In genomic region chr17:45689120-45689519, GRCm38 (mm10) we compare ENCODE assay signal across 17 mouse cellular contexts. TPM values are rescaled to one million over a fixed set of nuclear protein-coding genes. Genes with fewer than 3 reads are reported as not detected.
"Had no signal": no experiment of that assay in that cellular context is flagged by ENCODE, and none has a peak within 500 bp of the region (broad histone marks: within the 10 kb centered on the region; RNA-seq: fewer than 3 reads in every experiment).

No protein-coding gene starts in this region.

- H3K4me3 ChIP-seq: left cerebral cortex, adult 2 months; limb, embryonic 10.5 days; liver, embryonic 15.5 days; lung, embryonic 15.5 days; midbrain, embryonic 13.5 days; stomach, embryonic 15.5 days had no signal

- H3K27ac ChIP-seq: left cerebral cortex, adult 2 months; limb, embryonic 10.5 days; liver, embryonic 15.5 days; lung, embryonic 15.5 days; midbrain, embryonic 13.5 days; stomach, embryonic 15.5 days had no signal

- ATAC-seq: midbrain, embryonic 13.5 days had no signal

- H3K27me3 ChIP-seq: lung, embryonic 15.5 days; midbrain, embryonic 13.5 days; stomach, embryonic 15.5 days had no signal

- H3K36me3 ChIP-seq: liver, embryonic 15.5 days; lung, embryonic 15.5 days; midbrain, embryonic 13.5 days; stomach, embryonic 15.5 days had no signal

- H3K9ac ChIP-seq: liver, embryonic 15.5 days; lung, embryonic 15.5 days; midbrain, embryonic 13.5 days; stomach, embryonic 15.5 days had no signal

- H3K9me3 ChIP-seq: limb, embryonic 10.5 days; liver, embryonic 15.5 days; lung, embryonic 15.5 days; midbrain, embryonic 13.5 days; stomach, embryonic 15.5 days had no signal

- H3K4me2 ChIP-seq: liver, embryonic 11.5 days; liver, embryonic 15.5 days; lung, embryonic 15.5 days; midbrain, embryonic 13.5 days; stomach, embryonic 15.5 days had no signal

- DNase-seq: kidney, adult 2 months; kidney, postnatal 25 days; right cerebral cortex, postnatal 14 days; thymus, postnatal 36 days had no signal

RNA-seq across cellular contexts. Expression of gene Capn11, which starts 30.0 kb away (rescaled TPM):
- polyA plus RNA-seq: neural tube, embryonic 14.5 days; spleen, adult 2 months; thymus, postnatal 0 days had no signal

RNA-seq across cellular contexts. Expression of gene 1600014C23Rik, which starts 44.5 kb away (rescaled TPM):
- total RNA-seq: left cerebral cortex, adult 2 months; megakaryocyte progenitor cell, adult 5-6 weeks; midbrain, postnatal 0 days had no signal
- polyA plus RNA-seq: kidney, adult 2 months; kidney, embryonic 16.5 days; limb, embryonic 10.5 days; liver, embryonic 11.5 days; liver, embryonic 15.5 days; lung, embryonic 15.5 days; midbrain, embryonic 13.5 days; neural tube, embryonic 14.5 days; spleen, adult 2 months; stomach, embryonic 15.5 days; thymus, postnatal 0 days had no signal
